Mouse (Mus musculus): ENCODE measurements at regions not wholly inside any gene's neighbourhood (a gene's known extent, or its start where the extent isn't known, plus 50 kb on each side); places are given as distances from the start of the nearest gene placed in this dataset.

DNA sequence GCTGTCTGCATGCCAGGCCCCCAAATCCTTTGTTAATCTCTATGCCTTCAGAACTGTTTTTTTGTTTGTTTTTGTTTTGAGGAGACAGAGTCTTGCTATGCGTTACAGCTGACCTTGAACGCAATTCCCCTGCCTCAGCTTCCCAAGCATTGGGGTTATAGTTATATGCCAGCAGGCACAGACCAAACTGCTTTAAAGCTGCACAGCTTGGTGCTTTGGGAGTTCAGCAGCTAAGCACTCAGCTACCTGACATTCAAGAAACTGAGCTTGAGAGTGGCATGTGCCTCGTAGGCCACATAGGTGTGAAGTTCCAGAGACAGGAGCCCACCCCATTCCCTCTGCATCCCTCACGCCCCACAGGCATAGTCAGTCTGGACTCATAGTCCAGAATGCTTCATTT lies 229.5 kb upstream of the 4930535I16Rik start:
- DNase-seq, result no peak

- DNase-seq, result peak; percentile 34
Observed at GRCm38 (mm10) chr4:124146135-124146534, 228.3 kb upstream of the 4930535I16Rik start.

- DNase-seq, result no peak
Observed at GRCm38 (mm10) chr4:124143630-124144029, 225.8 kb upstream of the 4930535I16Rik start.

DNA sequence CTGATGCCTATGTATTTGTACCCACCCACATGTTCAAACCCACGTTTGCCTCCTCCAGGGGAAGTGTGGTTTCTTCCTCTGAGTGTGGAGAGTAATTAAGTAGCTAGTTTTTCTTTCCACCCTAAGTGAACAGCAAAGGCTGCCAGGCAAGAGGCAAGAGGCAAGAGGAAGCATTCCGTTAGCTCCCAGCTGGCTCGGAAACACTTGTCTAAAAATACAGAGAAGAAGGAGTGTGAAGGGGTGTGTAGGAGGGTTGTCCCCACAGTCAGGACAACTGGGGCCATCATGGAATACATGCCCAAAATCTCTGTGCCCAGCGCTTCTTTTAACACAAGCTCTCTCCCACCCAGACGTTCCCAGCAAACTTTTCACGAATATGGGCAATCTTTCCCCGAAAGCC lies 225.4 kb upstream of the 4930535I16Rik start:
- DNase-seq, result no peak

- DNase-seq, result peak; percentile 93
Observed at GRCm38 (mm10) chr4:124142083-124142482, 224.3 kb upstream of the 4930535I16Rik start.

DNA sequence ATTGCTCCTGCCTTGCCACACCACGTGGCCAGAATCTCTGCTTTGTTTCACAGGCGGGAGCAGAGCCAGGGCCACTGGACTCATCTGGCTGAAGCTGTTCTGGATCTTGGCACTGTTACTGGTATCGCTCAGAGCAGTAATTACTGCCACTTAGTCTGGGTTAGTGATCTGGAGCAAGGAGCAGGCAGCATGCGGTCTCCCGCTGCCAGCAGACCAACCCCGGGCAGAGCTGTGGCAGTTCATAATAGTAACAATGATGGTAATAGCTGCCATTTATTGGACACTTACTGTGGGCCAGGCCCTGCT lies 217.3 kb upstream of the 4930535I16Rik start:
- no peak for DNase-seq

DNA sequence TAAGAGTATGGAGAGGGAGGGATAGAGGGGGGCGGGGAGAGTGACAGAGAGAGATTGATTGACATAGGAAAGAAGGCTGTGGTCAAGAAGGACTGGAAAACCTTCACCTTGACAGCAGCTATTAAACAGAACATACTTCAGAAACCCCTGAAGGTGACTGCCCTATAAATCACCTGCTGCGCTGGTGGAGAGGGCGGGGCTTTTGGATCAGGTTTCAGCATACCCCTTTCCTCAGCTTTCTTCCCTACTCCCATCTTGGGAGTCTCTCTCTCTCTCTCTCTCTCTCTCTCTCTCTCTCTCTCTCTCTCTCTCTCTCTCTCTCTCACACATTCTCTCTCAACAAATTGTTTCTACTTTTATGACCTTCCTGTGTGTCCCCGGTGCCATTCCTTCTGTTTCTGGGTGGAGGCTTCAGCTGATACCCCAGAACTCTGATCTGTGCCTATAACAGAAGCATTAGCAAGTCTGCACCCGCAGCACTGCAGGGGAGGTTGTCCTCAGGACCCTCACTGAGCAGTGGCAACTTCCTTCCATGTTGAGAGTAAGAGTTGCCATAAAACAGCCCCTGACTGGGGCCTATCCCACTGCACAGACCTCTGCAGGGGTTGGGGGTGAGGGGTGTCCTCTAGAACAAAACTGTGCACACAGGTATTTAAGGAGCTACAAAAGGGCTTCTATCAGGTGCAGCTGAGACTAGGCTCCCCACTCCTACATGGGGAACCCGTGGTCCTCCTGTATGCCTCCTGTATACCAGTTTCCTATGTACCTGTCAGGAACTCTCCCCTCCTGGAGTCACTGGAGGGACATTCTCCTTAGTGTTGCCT lies 216.7 kb upstream of the 4930535I16Rik start:
- peak; percentile 68 for DNase-seq

GRCm38 (mm10) chr4:124130946-124131345 lies 213.1 kb upstream of the 4930535I16Rik start:
- DNase-seq, result no peak

DNA sequence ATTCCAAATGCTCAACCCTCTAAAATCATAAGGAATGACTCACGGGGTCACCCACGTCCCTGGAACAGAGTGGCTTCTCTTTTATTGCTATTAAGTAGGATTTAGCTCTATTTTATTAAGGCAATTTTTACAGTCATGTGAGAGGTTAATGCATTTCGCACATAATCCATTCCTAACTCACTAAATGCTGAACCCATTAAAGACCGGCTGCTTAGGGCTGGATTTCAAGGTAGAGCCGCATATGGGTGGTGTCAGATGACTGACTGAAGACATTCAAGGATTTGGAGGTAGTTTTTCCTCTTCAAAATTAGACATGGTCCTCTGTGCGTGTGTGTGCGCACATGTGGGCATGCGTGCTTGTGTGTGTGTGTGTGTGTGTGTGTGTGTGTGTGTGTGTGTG lies 208.4 kb upstream of the 4930535I16Rik start:
- no peak for DNase-seq

DNA sequence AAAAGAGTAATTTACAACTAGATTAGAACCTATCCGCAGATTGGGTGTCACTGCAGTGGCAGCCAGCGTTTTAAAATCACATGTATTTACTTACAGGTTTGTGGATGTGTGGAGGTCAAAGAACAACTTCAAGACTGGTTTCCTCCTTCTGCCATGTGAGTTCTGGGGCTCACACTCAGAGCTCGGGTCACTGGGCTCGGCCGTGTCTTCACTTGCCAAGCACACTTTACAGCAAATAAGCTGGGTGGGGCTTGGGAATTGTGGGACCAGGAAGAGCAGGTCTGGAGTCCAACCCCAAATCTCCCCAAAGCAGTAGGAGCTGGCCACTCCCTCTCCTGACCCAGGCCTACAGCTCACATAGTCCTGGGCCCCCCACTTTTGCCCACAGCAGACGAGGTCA lies 202.5 kb upstream of the 4930535I16Rik start:
- DNase-seq, result no peak

GRCm38 (mm10) chr4:124113856-124114345 lies 196.1 kb upstream of the 4930535I16Rik start:
- no peak for DNase-seq

DNA sequence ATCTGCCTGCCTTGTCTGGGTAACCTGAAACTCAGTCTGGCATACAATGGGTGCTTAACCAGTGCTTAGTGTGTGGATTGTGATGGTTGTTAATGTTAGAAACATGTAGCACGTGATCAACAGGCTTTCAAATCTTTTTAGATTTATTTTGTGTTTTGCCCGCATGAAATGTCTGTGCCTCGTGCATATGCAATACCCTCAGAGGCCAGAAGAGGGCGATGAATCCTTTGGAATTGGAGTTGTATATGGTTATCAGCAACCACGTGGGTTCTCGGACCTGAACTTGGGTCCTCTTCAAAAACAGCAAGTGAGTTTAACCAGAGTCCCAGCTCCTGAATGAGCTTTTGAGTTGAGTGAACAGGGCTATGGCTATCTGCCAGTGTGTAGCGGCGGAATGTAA lies 192.9 kb upstream of the 4930535I16Rik start:
- no peak for DNase-seq

- DNase-seq, result no peak
Observed at GRCm38 (mm10) chr4:124109371-124109770, 191.5 kb upstream of the 4930535I16Rik start.

GRCm38 (mm10) chr4:124102684-124103083 lies 184.9 kb upstream of the 4930535I16Rik start:
- DNase-seq, result peak; percentile 34

GRCm38 (mm10) chr4:124086801-124087200 lies 169.0 kb upstream of the 4930535I16Rik start:
- DNase-seq, result no peak

- no peak for DNase-seq
Observed at GRCm38 (mm10) chr4:124086254-124086653, 168.4 kb upstream of the 4930535I16Rik start.

- DNase-seq, result no peak
Observed at GRCm38 (mm10) chr4:124079603-124080002, 161.8 kb upstream of the 4930535I16Rik start.

DNA sequence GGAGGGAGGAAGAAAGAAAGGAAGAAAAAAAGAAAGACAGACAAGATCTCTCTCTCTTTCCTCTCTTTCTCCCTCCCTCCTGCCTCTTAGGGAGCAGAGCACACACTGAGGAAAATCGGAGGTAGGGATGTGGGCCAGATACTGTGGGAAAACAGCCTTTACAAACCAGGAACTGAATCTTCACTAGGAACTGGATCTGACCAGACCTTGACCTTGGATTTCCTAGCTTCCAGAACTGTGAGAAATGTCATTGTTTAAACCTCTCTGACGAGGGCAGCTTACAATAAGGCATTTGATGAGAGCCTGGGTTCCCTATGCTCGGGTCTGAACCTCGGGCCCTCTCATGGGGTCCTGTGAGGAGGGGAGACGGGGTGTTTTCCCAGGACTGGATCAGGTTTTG lies 157.7 kb upstream of the 4930535I16Rik start:
- DNase-seq, result no peak

DNA sequence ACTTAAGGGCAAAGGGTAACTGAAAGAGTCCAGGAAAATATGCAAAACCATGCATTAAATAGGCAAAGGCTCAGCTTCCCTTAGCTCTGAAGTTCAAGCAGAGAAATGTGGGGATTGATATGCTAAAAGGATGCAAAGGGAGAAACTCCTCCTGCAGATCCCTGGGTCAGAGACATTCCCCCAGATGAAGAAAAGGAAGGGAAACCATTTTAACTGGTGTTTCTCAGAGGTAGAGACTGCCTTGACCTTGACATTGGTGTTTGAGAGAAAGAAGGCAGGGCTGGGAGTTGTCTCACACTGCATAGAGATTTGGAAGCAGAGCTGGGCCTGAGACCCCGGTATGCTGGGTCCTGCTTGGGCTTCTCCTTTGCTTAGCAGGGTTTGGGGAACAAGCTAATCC lies 155.8 kb upstream of the 4930535I16Rik start:
- no peak for DNase-seq

- DNase-seq, result no peak
Observed at GRCm38 (mm10) chr4:124064601-124065000, 146.8 kb upstream of the 4930535I16Rik start.

DNA sequence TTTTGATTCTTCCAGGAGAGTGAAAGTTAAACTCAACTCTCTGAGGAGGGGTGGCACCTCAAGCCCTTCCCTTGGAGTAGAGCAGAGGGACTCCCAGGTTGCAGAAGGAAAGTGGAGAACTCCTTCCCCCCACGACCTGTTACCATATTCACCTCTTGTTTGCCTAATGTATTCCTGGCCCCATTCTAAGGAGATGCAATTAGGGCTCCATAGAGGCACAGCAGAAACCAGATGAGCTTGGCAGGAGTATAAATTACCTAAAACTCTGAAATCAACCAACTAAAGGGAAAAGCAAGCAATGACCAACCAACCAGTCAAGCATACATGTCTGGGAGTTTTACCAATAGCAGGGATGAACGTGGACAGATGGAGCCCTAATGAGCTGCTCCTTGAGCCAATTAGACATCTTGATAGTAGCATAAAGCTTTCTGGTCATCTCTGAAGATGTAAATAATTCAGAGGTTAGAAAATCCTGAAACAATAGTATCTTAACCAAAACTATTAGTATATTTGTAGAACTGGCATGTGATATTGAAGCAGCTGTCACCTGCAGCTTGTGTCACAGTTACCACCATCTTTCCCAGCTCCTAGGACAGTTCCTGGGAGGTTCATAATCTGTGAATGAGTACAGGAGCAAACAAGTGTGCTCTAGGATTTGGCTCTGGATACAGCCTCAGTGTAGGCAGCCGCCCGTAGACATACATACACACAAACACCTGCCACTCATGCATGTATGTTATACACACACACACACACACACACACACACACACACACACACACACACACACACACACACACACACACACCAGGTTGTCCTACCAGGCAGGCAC lies 145.7 kb upstream of the 4930535I16Rik start:
- no peak for DNase-seq

GRCm38 (mm10) chr4:124057607-124058006 lies 139.8 kb upstream of the 4930535I16Rik start:
- DNase-seq, result no peak

DNA sequence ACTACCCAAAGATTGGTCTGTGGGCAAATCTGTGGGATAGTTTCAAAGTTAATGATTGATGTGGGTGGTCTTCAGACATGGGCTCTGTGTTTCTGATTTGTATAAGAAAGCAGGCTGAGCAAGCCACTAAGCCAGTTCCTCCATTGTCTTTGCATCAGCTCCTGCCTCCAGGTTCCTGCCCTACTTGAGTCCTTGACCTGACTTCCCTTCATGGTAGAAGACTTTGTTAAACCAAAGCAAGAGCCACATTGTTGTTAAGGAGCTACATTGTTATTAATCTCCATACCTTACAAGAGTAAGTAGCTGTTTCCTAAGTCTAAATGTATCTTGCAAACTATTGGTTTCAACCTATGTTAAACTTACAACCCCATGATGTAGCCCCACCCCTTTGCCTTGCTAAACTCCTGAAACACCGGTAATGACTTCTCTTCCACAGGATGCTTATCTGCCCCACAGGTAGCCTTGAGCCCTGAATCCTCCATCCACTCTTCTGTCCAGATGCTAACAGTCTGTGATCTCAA lies 136.5 kb upstream of the 4930535I16Rik start:
- no peak for DNase-seq
